Mouse (Mus musculus): ENCODE data around the gene Rhobtb1.

Gene Rhobtb1

DNA sequence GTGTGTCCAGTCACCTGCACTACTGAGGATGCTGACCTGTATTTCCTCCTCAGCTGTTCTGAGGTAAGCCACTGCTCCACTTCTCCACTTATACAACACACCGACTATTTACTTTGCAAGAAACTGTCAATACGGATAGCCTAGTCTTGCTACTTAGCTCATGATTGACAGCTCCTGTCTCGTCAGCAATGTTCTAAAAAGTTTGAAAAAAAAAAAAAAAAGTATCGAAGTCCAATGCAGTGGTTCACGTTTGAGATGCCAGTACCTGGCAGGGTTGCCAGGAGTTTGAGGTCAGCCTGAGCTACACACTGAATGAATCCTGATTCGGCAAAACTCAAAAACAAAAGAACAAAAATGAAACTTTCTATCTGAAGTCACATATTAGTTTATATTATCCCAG, 180.0 kb downstream of the Rhobtb1 start:
- H3K4me1 ChIP-seq (replicated peaks; ENCODE audit: low read depth, low read length) = peaks cover 70% of the 10 kb centered on the region
- H3K9me3 ChIP-seq (ENCODE audit: low read length) = no peaks in the 10 kb centered on the region
- H3K27me3 ChIP-seq (ENCODE audit: insufficient read depth, low read length) = no peaks in the 10 kb centered on the region
- TF ChIP-seq NANOG (IDR thresholded peaks at IDR 0.05; ENCODE audit: borderline replicate concordance, low read length) (no peak), POU5F1 (IDR thresholded peaks at IDR 0.05; ENCODE audit: borderline replicate concordance, low read length) (no peak), CTCF (conservative IDR thresholded peaks at IDR 0.05; ENCODE audit: low read length) (no peak)
- peaks cover 49% of the 10 kb centered on the region for H3K36me3 ChIP-seq (ENCODE audit: insufficient read depth, low read length)
- H3K4me3 ChIP-seq (replicated peaks; ENCODE audit: low read length) = no peak overlapping the region

DNA sequence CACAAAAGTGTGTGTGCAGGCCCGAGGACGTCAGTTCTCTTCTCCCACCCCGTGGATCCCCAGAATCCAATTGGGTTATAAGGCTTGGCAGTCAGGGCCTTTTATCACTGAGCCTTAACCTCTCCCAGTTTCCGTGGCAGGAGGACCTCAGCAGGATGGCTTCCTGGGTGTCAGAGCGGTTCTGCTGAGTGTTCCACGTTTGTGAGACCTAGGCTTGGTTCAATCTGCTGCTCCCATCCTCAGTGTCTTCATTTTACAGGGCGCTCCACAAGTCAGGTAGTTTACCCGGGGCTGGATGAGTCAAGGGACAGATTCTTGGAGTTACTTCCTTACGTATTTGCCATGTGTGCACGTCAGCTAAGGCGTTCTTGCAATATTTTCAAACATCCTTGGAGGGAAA, 182.0 kb downstream of the Rhobtb1 start:
- TF ChIP-seq POU5F1 (IDR thresholded peaks at IDR 0.05; ENCODE audit: borderline replicate concordance, low read length) (no peak), NANOG (IDR thresholded peaks at IDR 0.05; ENCODE audit: borderline replicate concordance, low read length) (no peak), CTCF (conservative IDR thresholded peaks at IDR 0.05; ENCODE audit: low read length) (no peak)
- Histone ChIP-seq H3K36me3 (ENCODE audit: insufficient read depth, low read length) (peaks cover 69% of the 10 kb centered on the region), H3K27me3 (ENCODE audit: insufficient read depth, low read length) (no peaks in the 10 kb centered on the region), H3K4me3 (replicated peaks; ENCODE audit: low read length) (no peak overlapping the region), H3K4me1 (replicated peaks; ENCODE audit: low read depth, low read length) (peaks cover 69% of the 10 kb centered on the region), H3K9me3 (ENCODE audit: low read length) (no peaks in the 10 kb centered on the region)

DNA sequence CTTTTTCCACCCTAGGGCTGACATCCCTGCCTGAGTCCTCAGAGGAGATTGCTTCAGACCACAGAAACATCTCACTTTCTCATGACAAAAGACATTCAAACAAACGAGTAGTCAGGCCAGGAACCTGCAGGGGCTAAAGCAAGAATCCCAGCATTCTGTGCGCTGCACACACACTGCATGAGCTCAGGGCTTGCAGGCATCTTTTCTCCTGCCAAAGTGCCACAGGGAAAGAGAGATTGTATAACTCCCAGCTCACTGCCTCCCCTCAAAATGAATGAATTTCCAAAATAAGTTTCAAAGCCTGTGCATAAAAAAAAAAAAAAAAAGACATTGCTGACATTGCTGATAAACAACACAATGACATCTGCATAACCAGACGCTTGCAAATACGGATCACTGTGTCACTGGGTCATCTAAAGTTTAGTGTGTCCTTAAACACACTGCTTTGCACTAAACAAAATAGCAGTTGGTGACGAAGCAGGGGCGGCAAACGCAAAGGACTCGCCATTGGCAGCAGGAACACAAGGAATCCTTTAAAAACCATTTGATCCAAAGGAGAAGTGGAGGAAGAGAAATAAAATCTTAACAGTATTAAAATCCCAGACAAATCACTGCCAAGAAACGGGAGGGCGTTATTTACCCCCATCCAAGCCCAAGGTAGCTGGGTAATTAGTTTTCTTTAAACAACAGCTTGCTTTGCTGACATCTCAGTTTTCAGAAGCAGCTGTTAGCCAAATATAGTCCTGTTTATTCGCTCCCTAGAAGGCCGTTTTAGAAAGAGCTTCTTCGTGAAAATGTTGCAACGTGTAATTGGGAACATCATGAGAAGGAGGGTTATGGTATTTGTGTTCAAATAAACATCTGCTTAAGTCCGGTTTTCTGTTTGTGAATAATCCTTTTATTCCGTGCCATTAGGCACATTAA, 183.3 kb downstream of the Rhobtb1 start:
- no peak overlapping the region for H3K4me3 ChIP-seq (replicated peaks; ENCODE audit: low read length)
- no peaks in the 10 kb centered on the region for H3K9me3 ChIP-seq (ENCODE audit: low read length)
- TF ChIP-seq NANOG (IDR thresholded peaks at IDR 0.05; ENCODE audit: borderline replicate concordance, low read length) (no peak), POU5F1 (IDR thresholded peaks at IDR 0.05; ENCODE audit: borderline replicate concordance, low read length) (no peak), CTCF (conservative IDR thresholded peaks at IDR 0.05; ENCODE audit: low read length) (no peak)
- no peaks in the 10 kb centered on the region for H3K27me3 ChIP-seq (ENCODE audit: insufficient read depth, low read length)
- peaks cover 69% of the 10 kb centered on the region for H3K4me1 ChIP-seq (replicated peaks; ENCODE audit: low read depth, low read length)
- H3K36me3 ChIP-seq (ENCODE audit: insufficient read depth, low read length) = peaks cover 82% of the 10 kb centered on the region

DNA sequence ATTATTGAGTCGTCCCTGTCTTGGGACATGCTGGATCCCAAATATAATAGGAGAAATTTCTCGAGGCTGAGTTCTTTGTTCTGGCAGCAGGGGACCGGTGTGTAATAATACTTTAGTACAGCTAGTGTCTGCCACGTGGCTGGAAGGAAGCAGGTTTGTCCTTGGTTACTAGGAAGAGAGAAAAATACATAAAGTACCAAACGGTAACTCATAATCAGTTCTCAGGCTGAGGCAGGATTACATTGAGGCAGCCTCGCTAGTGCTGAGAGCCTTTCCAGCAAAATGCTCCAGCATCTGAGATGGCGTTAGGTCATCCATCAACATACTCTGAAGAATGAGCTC, 183.9 kb downstream of the Rhobtb1 start:
- Histone ChIP-seq H3K4me1 (replicated peaks; ENCODE audit: low read depth, low read length) (peaks cover 69% of the 10 kb centered on the region), H3K27me3 (ENCODE audit: insufficient read depth, low read length) (no peaks in the 10 kb centered on the region), H3K9me3 (ENCODE audit: low read length) (no peaks in the 10 kb centered on the region), H3K36me3 (ENCODE audit: insufficient read depth, low read length) (peaks cover 89% of the 10 kb centered on the region), H3K4me3 (replicated peaks; ENCODE audit: low read length) (no peak overlapping the region)
- TF ChIP-seq CTCF (conservative IDR thresholded peaks at IDR 0.05; ENCODE audit: low read length) (no peak), NANOG (IDR thresholded peaks at IDR 0.05; ENCODE audit: borderline replicate concordance, low read length) (no peak), POU5F1 (IDR thresholded peaks at IDR 0.05; ENCODE audit: borderline replicate concordance, low read length) (no peak)

DNA sequence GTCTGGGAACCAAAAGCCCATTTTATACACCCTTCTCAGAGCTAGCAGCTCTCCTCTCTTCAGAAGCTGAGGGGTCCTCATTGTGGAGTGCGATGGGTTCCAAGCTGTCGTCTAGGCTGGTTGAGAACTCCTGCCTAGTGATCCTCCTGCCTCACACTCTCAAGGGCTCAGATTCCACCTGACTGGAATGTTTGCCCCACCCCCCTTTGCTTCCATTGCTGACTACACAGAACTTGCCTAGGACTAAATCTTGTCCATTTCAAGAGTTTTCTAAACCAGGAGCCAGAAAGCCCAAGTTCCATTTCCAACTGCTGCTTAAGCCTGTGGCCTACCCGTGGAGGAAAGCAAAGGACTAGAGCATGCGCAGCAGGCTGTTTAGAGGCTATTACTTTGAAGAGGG, 184.4 kb downstream of the Rhobtb1 start:
- Histone ChIP-seq H3K4me1 (replicated peaks; ENCODE audit: low read depth, low read length) (peaks cover 73% of the 10 kb centered on the region), H3K36me3 (ENCODE audit: insufficient read depth, low read length) (peaks cover 93% of the 10 kb centered on the region), H3K9me3 (ENCODE audit: low read length) (no peaks in the 10 kb centered on the region), H3K4me3 (replicated peaks; ENCODE audit: low read length) (no peak overlapping the region), H3K27me3 (ENCODE audit: insufficient read depth, low read length) (no peaks in the 10 kb centered on the region)
- TF ChIP-seq POU5F1 (IDR thresholded peaks at IDR 0.05; ENCODE audit: borderline replicate concordance, low read length) = no peak
- no peak for TF ChIP-seq NANOG (IDR thresholded peaks at IDR 0.05; ENCODE audit: borderline replicate concordance, low read length)
- no peak for TF ChIP-seq CTCF (conservative IDR thresholded peaks at IDR 0.05; ENCODE audit: low read length)

DNA sequence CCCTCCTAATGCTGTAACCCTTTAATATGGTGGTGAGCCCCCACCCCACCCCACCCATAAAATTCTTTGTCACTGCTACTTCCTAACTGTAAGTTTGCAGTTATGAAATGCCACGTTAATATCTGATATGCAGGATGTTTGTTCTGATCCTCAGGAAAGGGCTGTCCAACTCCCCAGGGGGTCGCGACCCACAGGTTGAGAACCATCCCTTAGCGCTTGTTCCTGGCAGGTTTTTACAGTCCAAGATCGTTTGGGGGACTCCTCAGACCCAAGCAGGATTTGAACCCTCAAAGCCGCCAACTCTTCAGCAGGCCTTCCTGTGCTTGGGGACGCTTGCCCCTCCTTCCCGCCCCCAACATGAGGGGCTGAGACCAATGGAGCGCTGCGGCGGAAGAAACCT, 185.0 kb downstream of the Rhobtb1 start:
- H3K9me3 ChIP-seq (ENCODE audit: low read length) = no peaks in the 10 kb centered on the region
- H3K4me1 ChIP-seq (replicated peaks; ENCODE audit: low read depth, low read length) = peaks cover 78% of the 10 kb centered on the region
- H3K36me3 ChIP-seq (ENCODE audit: insufficient read depth, low read length) = peaks cover 95% of the 10 kb centered on the region
- H3K4me3 ChIP-seq (replicated peaks; ENCODE audit: low read length) = no peak overlapping the region
- TF ChIP-seq CTCF (conservative IDR thresholded peaks at IDR 0.05; ENCODE audit: low read length) (no peak), POU5F1 (IDR thresholded peaks at IDR 0.05; ENCODE audit: borderline replicate concordance, low read length) (no peak), NANOG (IDR thresholded peaks at IDR 0.05; ENCODE audit: borderline replicate concordance, low read length) (no peak)
- H3K27me3 ChIP-seq (ENCODE audit: insufficient read depth, low read length) = no peaks in the 10 kb centered on the region

DNA sequence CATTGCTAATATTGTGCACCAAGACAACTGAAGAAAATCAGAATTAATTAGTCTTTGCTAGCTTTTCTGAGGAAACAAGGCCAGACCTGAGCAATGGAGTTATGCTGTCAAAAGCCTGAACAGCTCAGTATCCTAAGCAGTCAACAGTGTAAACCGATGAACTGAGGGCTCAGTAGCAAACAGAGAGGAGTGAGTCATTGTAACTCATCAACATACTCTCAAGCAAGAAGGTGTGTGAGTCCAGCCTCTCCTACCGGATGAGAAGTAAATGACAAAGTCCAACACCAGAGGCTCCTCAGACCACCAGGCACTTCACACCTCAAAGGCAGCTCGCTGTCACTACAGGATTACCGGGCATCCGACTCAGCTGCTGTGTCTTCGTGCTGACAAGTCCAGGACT, 188.8 kb downstream of the Rhobtb1 start:
- H3K27me3 ChIP-seq (ENCODE audit: insufficient read depth, low read length) = no peaks in the 10 kb centered on the region
- H3K4me1 ChIP-seq (replicated peaks; ENCODE audit: low read depth, low read length) = peaks cover 93% of the 10 kb centered on the region
- H3K4me3 ChIP-seq (replicated peaks; ENCODE audit: low read length) = no peak overlapping the region
- no peak for TF ChIP-seq NANOG (IDR thresholded peaks at IDR 0.05; ENCODE audit: borderline replicate concordance, low read length)
- no peak for TF ChIP-seq POU5F1 (IDR thresholded peaks at IDR 0.05; ENCODE audit: borderline replicate concordance, low read length)
- no peak for TF ChIP-seq CTCF (conservative IDR thresholded peaks at IDR 0.05; ENCODE audit: low read length)
- H3K36me3 ChIP-seq (ENCODE audit: insufficient read depth, low read length) = peaks cover 100% of the 10 kb centered on the region
- H3K9me3 ChIP-seq (ENCODE audit: low read length) = no peaks in the 10 kb centered on the region
